Mouse (Mus musculus) kidney, adult 2 months (tissue): ENCODE measurements around the gene Dlec1.

Source experiments
- CTCF ChIP-seq: fragments of 200-500 bp; conservative IDR thresholded peaks from 2 replicates; pipeline ENCODE4 v1.5.1; 2011; ENCODE audit warnings: low read depth, mild to moderate bottlenecking, control low read depth, low read length, moderate library complexity, mixed read lengths; ENCODE audit not compliant: insufficient read depth, insufficient read length
- POLR2A ChIP-seq: fragments of 200-500 bp; IDR thresholded peaks from one replicate; pipeline ENCODE4 v1.6.1; 2011; ENCODE audit warnings: low read depth, low read length, control low read depth

DNA sequence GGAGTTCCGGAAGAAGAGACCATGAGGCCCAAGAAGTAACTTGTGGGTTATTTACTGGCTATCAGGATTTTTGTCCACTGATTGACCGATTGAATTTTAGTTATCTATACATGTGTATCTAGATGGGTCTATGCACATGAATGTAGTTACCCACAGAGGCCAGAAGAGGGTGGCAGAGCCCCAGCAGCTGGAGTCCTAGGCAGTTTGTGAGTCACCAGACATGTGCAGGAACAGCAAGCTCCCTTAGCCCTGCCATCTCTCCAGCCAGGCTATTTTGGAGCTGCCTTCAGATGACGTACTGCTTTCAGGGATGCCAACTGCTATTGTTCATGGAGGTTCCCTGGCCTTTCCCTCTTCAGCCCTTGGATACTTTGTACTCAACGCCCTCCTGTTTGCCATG is 5.3 kb downstream of the Dlec1 start:
- peak; percentile 86 for TF ChIP-seq CTCF
- no peak for TF ChIP-seq POLR2A
